Comparison of ENCODE assay signal across 8 mouse cellular contexts in genomic region chr2:60962001-60962670, GRCm38 (mm10). TPM values are rescaled to one million over a fixed set of nuclear protein-coding genes. Genes with fewer than 3 reads are reported as not detected.
DNase-seq lines count a peak whose midpoint lies in the region; ATAC-seq and TF ChIP-seq lines count a peak whose summit lies in the region.

No protein-coding gene starts in this region.

- ATAC-seq in CD4-positive, CD25-positive, alpha-beta regulatory T cell, adult 4 months = no peak
- ATAC-seq in hindbrain, embryonic 14.5 days (ENCODE audit: low FRiP score) = peak; percentile 80
- peak; percentile 82 for ATAC-seq in liver, embryonic 11.5 days (replicated peaks; ENCODE audit: low FRiP score)

- H3K27ac ChIP-seq in hindbrain, embryonic 14.5 days = peak overlapping the region; percentile 94
- peak overlapping the region; percentile 81 for H3K27ac ChIP-seq in liver, embryonic 11.5 days (ENCODE audit: low read depth, low read length)

- H3K9ac ChIP-seq in hindbrain, embryonic 14.5 days = peak overlapping the region; percentile 92
- peak overlapping the region; percentile 68 for H3K9ac ChIP-seq in liver, embryonic 11.5 days (ENCODE audit: low read depth, low read length)

- peaks cover 47% of the 10 kb centered on the region for H3K79me2 ChIP-seq in myocyte (ENCODE audit: control insufficient read depth, insufficient read depth)

- TF ChIP-seq POLR2A in myocyte (IDR thresholded peaks at IDR 0.05; ENCODE audit: insufficient read length, low read depth) = peak; percentile 45

- DNase-seq in CD4-positive, CD25-positive, alpha-beta regulatory T cell, adult 2 months (ENCODE audit: low read depth, low spot score) = peak; percentile 27
- peak; percentile 77 to 86 for DNase-seq in adrenal gland, postnatal 36 days
- peak; percentile 42 for DNase-seq in gastrocnemius, adult 18-20 months (ENCODE audit: low spot score)
- DNase-seq in hindbrain, embryonic 14.5 days (ENCODE audit: low spot score) = no peak
- DNase-seq in liver, embryonic 11.5 days (ENCODE audit: low spot score) = peak; percentile 73
- DNase-seq in urinary bladder, postnatal 25 days (ENCODE audit: low spot score) = peak; percentile 54

- no peaks in the 10 kb centered on the region for H3K27me3 ChIP-seq in hindbrain, embryonic 14.5 days (ENCODE audit: control insufficient read depth, insufficient read depth, low read length)
- H3K27me3 ChIP-seq in liver, embryonic 11.5 days (replicated peaks; ENCODE audit: control insufficient read depth, insufficient read depth, low read length) = peaks cover 15% of the 10 kb centered on the region
- no peaks in the 10 kb centered on the region for H3K27me3 ChIP-seq in myocyte (ENCODE audit: control insufficient read depth, insufficient read depth, insufficient read length)

- WGBS in hindbrain, embryonic 14.5 days = 1% methylated on average over 47 of the region's 64 CpGs
- 1% methylated on average over 41 of the region's 64 CpGs for WGBS in liver, embryonic 11.5 days

- H3K4me3 ChIP-seq in hindbrain, embryonic 14.5 days (replicated peaks; ENCODE audit: low read length) = peak overlapping the region; percentile 91
- peak overlapping the region; percentile 67 for H3K4me3 ChIP-seq in liver, embryonic 11.5 days (ENCODE audit: low read depth, low read length)
- peak overlapping the region; percentile 85 for H3K4me3 ChIP-seq in myocyte

- no peaks in the 10 kb centered on the region for H3K36me3 ChIP-seq in hindbrain, embryonic 14.5 days (replicated peaks; ENCODE audit: control insufficient read depth, insufficient read depth)
- no peaks in the 10 kb centered on the region for H3K36me3 ChIP-seq in liver, embryonic 11.5 days (ENCODE audit: control insufficient read depth, insufficient read depth, low read length)
- peaks cover 8% of the 10 kb centered on the region for H3K36me3 ChIP-seq in myocyte (ENCODE audit: control insufficient read depth, insufficient read depth)

- peak overlapping the region; percentile 85 for H3ac ChIP-seq in myocyte (ENCODE audit: control insufficient read depth, insufficient read length)

- peaks cover 15% of the 10 kb centered on the region; the same call in 1 of the 2 replicates for H3K4me1 ChIP-seq in hindbrain, embryonic 14.5 days (replicated peaks; ENCODE audit: control insufficient read depth, insufficient read depth, low read length)
- peaks cover 2% of the 10 kb centered on the region; the same call in 1 of the 2 replicates for H3K4me1 ChIP-seq in liver, embryonic 11.5 days (replicated peaks; ENCODE audit: control insufficient read depth, insufficient read depth, low read length)

- peak overlapping the region; percentile 70 for H3K4me2 ChIP-seq in hindbrain, embryonic 14.5 days (replicated peaks)
- H3K4me2 ChIP-seq in liver, embryonic 11.5 days = peak overlapping the region; percentile 74
- H3K4me2 ChIP-seq in myocyte (ENCODE audit: low read depth) = peak overlapping the region; percentile 91

- H3K9me3 ChIP-seq in hindbrain, embryonic 14.5 days (ENCODE audit: control insufficient read depth, low read length) = no peaks in the 10 kb centered on the region
- no peaks in the 10 kb centered on the region for H3K9me3 ChIP-seq in liver, embryonic 11.5 days (ENCODE audit: control insufficient read depth, low read length)

TF ChIP-seq in myocyte, 11 proteins besides CTCF, POLR2A, EP300 and RAD21:
- TF ChIP-seq TCF3 (IDR thresholded peaks at IDR 0.05; ENCODE audit: insufficient read length, low read depth) (no peak), REST (IDR thresholded peaks at IDR 0.05; ENCODE audit: insufficient read depth, insufficient read length) (no peak), E2F4 (IDR thresholded peaks at IDR 0.05; ENCODE audit: insufficient read depth) (no peak), MYOG (IDR thresholded peaks at IDR 0.05; ENCODE audit: control insufficient read depth in 1 of 3, insufficient read depth in 1 of 3, insufficient read length in 2 of 3, low read depth in 2 of 3) (peak in 1 of 3 experiments; percentile 30), USF1 (IDR thresholded peaks at IDR 0.05; ENCODE audit: low read depth) (no peak), MYOD1 (IDR thresholded peaks at IDR 0.05; ENCODE audit: control insufficient read depth in 1 of 3, insufficient read length in 2 of 3, low read depth in 2 of 3) (peak in 1 of 3 experiments; percentile 16), MAX (IDR thresholded peaks at IDR 0.05; ENCODE audit: low read depth) (no peak), SRF (IDR thresholded peaks at IDR 0.05; ENCODE audit: control insufficient read depth, insufficient read length, low read depth) (no peak), CEBPB (IDR thresholded peaks at IDR 0.05; ENCODE audit: insufficient read depth, poor library complexity, severe bottlenecking) (no peak), POLR2AphosphoS2 (IDR thresholded peaks at IDR 0.05; ENCODE audit: insufficient read length, low read depth) (no peak), TCF12 (IDR thresholded peaks at IDR 0.05; ENCODE audit: insufficient read depth, poor library complexity, severe bottlenecking) (no peak)

RNA-seq across cellular contexts. Expression of gene Rbms1, which starts 0.9 kb away (rescaled TPM):
- polyA plus RNA-seq in CD4-positive, CD25-positive, alpha-beta regulatory T cell, adult 4 months (2017; shearing (Covaris generic)) = 10 to 100 TPM; 10.6 to 21.7 TPM
- 10 to 100 TPM; 60.5 to 72.8 TPM for total RNA-seq in adrenal gland, postnatal 36 days (2021)
- 10 to 100 TPM; 20.0 to 24.0 TPM for total RNA-seq in gastrocnemius, adult 18-20 months (2021)
- 64.2 and 64.9 TPM in 2 replicates for polyA plus RNA-seq in hindbrain, embryonic 14.5 days (2014; fragmentation: Nextera tagmentation; extraction: Ambion mirVana)
- 71.4 and 80.8 TPM in 2 replicates for polyA plus RNA-seq in liver, embryonic 11.5 days (2014; fragmentation: Nextera tagmentation; extraction: Ambion mirVana)
- polyA plus RNA-seq in myocyte (2012; fragmentation: generic; extraction: Trizol) = 34.8 TPM
